Mouse (Mus musculus) testis, adult 2 months (tissue): Measurements from ENCODE around the gene Scgn. TPM values are rescaled to one million over a fixed set of nuclear protein-coding genes. Genes with fewer than 3 reads are reported as not detected.

Experiments
- H3K27ac ChIP-seq: fragments of 200-500 bp; 2 replicates; pipeline ENCODE4 v1.5.1; 2012; ENCODE audit warnings: low read depth, low read length; ENCODE audit not compliant: control insufficient read depth, insufficient read depth
- H3K27me3 ChIP-seq: fragments of 200-500 bp; 2 replicates; pipeline ENCODE4 v1.6.1; 2012; ENCODE audit warnings: mild to moderate bottlenecking, low read length, moderate library complexity; ENCODE audit not compliant: control insufficient read depth, insufficient read depth
- H3K36me3 ChIP-seq: fragments of 200-500 bp; 2 replicates; pipeline ENCODE4 v1.6.1; 2012; ENCODE audit warnings: mild to moderate bottlenecking, low read length; ENCODE audit not compliant: control insufficient read depth, insufficient read depth
- H3K4me1 ChIP-seq: fragments of 200-500 bp; 2 replicates; pipeline ENCODE4 v1.6.1; 2012; ENCODE audit warnings: low read length; ENCODE audit not compliant: control insufficient read depth, insufficient read depth
- H3K4me3 ChIP-seq: fragments of 200-500 bp; 2 replicates; pipeline ENCODE4 v1.5.1; 2012; ENCODE audit warnings: low read depth, mild to moderate bottlenecking, low read length, moderate library complexity, mixed read lengths; ENCODE audit not compliant: control insufficient read depth
- CTCF ChIP-seq: fragments of 200-500 bp; IDR thresholded peaks from 2 replicates; pipeline ENCODE4 v1.5.1; 2012; ENCODE audit warnings: low read depth, mild to moderate bottlenecking, inconsistent platforms, low read length, moderate library complexity; ENCODE audit not compliant: control insufficient read depth, insufficient read depth, insufficient replicate concordance
- POLR2A ChIP-seq: fragments of 200-500 bp; IDR thresholded peaks from 2 replicates; pipeline ENCODE4 v1.6.1; 2012; ENCODE audit warnings: low read depth, mild to moderate bottlenecking, inconsistent platforms, low read length, moderate library complexity; ENCODE audit not compliant: control insufficient read depth
- polyA plus RNA-seq: library from polyadenylated mRNA; depleted of rRNA; stranded (reverse); fragments of >200 nt; gene quantifications from 2 replicates; pipeline ENCODE4 v1.2.3, GENCODE M21; 2012; rRNA removed

Scgn gene
- polyA plus RNA-seq, 1 experiment, result 22.4 TPM

DNA sequence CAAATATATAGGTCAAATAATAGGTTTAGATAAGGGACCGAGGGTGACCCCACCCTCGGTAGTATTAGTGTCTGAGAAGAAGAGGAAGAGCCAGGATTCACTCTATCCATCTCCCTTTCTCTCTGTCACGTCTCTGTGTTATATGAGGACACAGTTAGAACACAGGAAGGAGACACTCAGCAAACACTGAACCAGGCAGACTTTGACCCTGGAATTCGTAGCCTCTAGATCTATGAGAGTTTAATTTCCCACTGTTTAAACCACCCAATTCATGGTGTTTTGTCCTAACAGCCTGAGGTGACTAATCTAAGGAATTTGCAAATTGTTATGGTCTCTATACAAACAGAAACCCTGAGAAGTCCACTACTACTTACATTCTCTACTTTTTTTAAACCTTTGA, 73.3 kb downstream of the Scgn start:
- TF ChIP-seq CTCF, result no peak
- TF ChIP-seq POLR2A, result no peak

GRCm38 (mm10) chr13:23916132-23916531, 74.9 kb downstream of the Scgn start:
- H3K27ac ChIP-seq, result no peak overlapping the region
- H3K36me3 ChIP-seq, result no peaks in the 10 kb centered on the region
- TF ChIP-seq CTCF, result no peak
- no peak for TF ChIP-seq POLR2A
- no peaks in the 10 kb centered on the region for H3K27me3 ChIP-seq
- no peak overlapping the region for H3K4me3 ChIP-seq
- H3K4me1 ChIP-seq, result no peaks in the 10 kb centered on the region

More for the DNA sequence above, 73.3 kb downstream of the Scgn start:
- Histone ChIP-seq H3K4me1 (no peaks in the 10 kb centered on the region), H3K27ac (no peak overlapping the region), H3K27me3 (no peaks in the 10 kb centered on the region), H3K36me3 (no peaks in the 10 kb centered on the region), H3K4me3 (no peak overlapping the region)

GRCm38 (mm10) chr13:23914376-23915167, 76.4 kb downstream of the Scgn start, which contains the start of gene Slc17a4:
Slc17a4 (minus strand) TSS chr13:23915009.
- H3K4me3 ChIP-seq, result no peak within 1 kb of the TSS
- TF ChIP-seq POLR2A (no peak), CTCF (no peak)
- H3K27ac ChIP-seq, result no peak within 1 kb of the TSS

GRCm38 (mm10) chr13:23913791-23914306, 77.2 kb downstream of the Scgn start:
- Histone ChIP-seq H3K4me3 (no peak overlapping the region), H3K27ac (no peak overlapping the region), H3K27me3 (no peaks in the 10 kb centered on the region), H3K36me3 (no peaks in the 10 kb centered on the region), H3K4me1 (no peaks in the 10 kb centered on the region)
- TF ChIP-seq CTCF (no peak), POLR2A (no peak)

More at GRCm38 (mm10) chr13:23914376-23915167, 76.4 kb downstream of the Scgn start, which contains the start of gene Slc17a4:
- Histone ChIP-seq H3K27me3 (no peaks in the 10 kb centered on the region), H3K36me3 (no peaks in the 10 kb centered on the region), H3K4me1 (no peaks in the 10 kb centered on the region)

DNA sequence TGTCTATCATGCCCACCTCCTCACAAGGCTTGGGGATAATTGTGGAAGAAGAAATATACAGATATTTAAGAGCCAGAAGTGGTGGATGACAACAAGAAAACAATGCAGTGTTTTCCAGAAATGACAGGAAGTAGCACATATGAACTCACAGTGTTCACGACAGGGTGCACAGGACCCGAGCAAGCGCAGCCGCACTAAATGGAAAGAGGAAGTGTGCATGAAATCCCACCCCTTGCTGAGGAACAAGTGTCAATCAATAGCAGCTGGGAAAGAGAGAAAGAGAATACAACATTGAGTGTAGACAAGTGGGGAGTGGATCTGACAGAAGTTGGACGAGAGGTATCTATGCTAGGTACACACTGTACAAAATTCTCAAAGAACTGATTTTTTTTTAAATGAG, 79.7 kb downstream of the Scgn start:
- Histone ChIP-seq H3K36me3 (no peaks in the 10 kb centered on the region), H3K27me3 (no peaks in the 10 kb centered on the region), H3K4me1 (no peaks in the 10 kb centered on the region)

DNA sequence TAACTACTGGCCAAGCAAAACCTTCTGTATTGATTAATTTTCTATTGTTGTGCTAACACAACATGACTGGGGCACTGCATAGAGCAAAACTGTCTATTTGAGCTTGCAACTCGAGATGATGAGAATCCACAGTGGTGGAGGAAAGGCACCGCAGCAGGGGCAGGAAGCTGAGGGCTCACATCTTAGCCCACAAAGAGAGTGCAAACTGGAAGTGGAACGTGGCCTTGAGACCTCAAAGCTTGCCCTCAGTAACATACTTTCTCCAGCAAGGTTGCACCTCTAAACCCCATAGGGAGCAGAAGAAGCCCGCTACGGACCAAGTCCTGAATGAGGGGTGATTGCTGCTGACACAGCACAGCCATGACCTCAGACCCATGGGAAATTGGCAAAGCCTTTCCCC, 80.9 kb downstream of the Scgn start:
- H3K27me3 ChIP-seq, result no peaks in the 10 kb centered on the region
- H3K4me1 ChIP-seq, result no peaks in the 10 kb centered on the region
- TF ChIP-seq POLR2A (no peak), CTCF (no peak)
- no peaks in the 10 kb centered on the region for H3K36me3 ChIP-seq
- no peak overlapping the region for H3K27ac ChIP-seq
- no peak overlapping the region for H3K4me3 ChIP-seq

More for the DNA sequence above, 79.7 kb downstream of the Scgn start:
- Histone ChIP-seq H3K4me3 (no peak overlapping the region), H3K27ac (no peak overlapping the region)
- TF ChIP-seq CTCF (no peak), POLR2A (no peak)

- no peak overlapping the region for H3K27ac ChIP-seq
- no peaks in the 10 kb centered on the region for H3K27me3 ChIP-seq
- H3K4me1 ChIP-seq, result no peaks in the 10 kb centered on the region
- TF ChIP-seq CTCF (no peak), POLR2A (no peak)
- H3K36me3 ChIP-seq, result no peaks in the 10 kb centered on the region
- no peak overlapping the region for H3K4me3 ChIP-seq
These were observed 84.1 kb downstream of the Scgn start for GRCm38 (mm10) chr13:23906906-23907305.

Other genes starting within 250 kb of the Scgn start
- gene Hist1h3c, start 245.6 kb downstream of the Scgn start, polyA plus RNA-seq, result 2.3 TPM in 2 replicates
- gene Hist1h2bb, start 244.5 kb downstream of the Scgn start, polyA plus RNA-seq, result 3.9 and 7.0 TPM in 2 replicates
- 4.4 and 6.2 TPM in 2 replicates for gene Hist1h2ab, start 240.1 kb downstream of the Scgn start, polyA plus RNA-seq
- gene Hist1h3b, start 238.9 kb downstream of the Scgn start, polyA plus RNA-seq, result 4.2 and 4.7 TPM in 2 replicates
- 2.4 and 2.5 TPM in 2 replicates for gene Hist1h4b, start 234.2 kb downstream of the Scgn start, polyA plus RNA-seq
- gene Hist1h4a, start 230.0 kb downstream of the Scgn start, polyA plus RNA-seq, result 83.8 and 94.1 TPM in 2 replicates
- 29.4 and 33.4 TPM in 2 replicates for gene Hist1h3a, start 228.8 kb downstream of the Scgn start, polyA plus RNA-seq
- 2.9 and 4.3 TPM in 2 replicates for gene Hist1h1a, start 227.5 kb downstream of the Scgn start, polyA plus RNA-seq
- 2.1 and 2.5 TPM in 2 replicates for gene Trim38, start 221.3 kb downstream of the Scgn start, polyA plus RNA-seq
- gene Slc17a2, start 184.2 kb downstream of the Scgn start, polyA plus RNA-seq, result 0.40 and 0.41 TPM in 2 replicates
- gene Slc17a3, start 151.8 kb downstream of the Scgn start, polyA plus RNA-seq, result 0.10 and 0.21 TPM in 2 replicates
- 0.11 and 0.22 TPM in 2 replicates for gene Slc17a1, start 123.5 kb downstream of the Scgn start, polyA plus RNA-seq
- not detected in 2 replicates for gene Slc17a4, start 76.2 kb downstream of the Scgn start, polyA plus RNA-seq
- gene Hist1h2ba, start 57.1 kb downstream of the Scgn start, polyA plus RNA-seq, result 226 and 228 TPM in 2 replicates
- 39.5 and 59.1 TPM in 2 replicates for gene Hist1h2aa, start 56.8 kb downstream of the Scgn start, polyA plus RNA-seq